ENCODE assay signal across 8 mouse cellular contexts in the genomic region with DNA sequence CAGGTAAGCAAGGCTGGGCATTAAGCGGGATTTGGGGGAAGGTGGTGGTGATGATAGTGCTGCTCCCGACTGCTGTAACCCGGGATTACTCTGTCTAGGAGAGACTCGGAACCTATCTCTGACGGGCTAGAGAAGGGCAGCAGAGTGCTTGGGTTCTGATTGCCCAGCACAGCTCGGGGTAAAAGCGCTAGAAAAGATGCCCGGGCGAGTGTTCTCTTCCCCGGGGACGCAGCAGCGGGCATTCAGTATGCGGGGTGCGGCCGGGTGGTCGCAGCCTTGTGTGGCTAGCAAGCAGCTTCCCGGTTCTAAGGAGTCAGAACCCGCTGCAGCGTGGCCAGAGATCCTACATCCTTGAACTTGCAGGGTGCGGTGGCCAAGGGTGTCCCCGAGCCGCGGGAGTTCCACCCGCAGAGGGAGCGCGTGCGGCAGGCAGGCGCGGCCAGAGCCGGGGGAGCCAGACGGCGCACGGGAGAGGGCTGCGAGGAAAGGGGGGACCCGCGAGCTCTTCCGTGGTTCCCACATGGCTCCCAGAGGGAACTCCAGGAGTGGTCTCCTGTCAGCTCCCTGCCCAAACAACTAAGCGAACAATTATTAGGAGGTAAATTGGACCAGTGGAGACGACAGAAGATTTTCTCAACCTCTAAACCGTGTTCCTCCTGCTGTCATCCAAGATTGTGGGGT. TPM values are rescaled to one million over a fixed set of nuclear protein-coding genes. Genes with fewer than 3 reads are reported as not detected.
DNase-seq lines count a peak whose midpoint lies in the region; ATAC-seq lines count a peak whose summit lies in the region.

No protein-coding gene starts in this region.

- H3K4me3 ChIP-seq in embryonic facial prominence, embryonic 13.5 days: peak overlapping the region; percentile 53
- peak overlapping the region; percentile 46 for H3K4me3 ChIP-seq in intestine, embryonic 14.5 days (ENCODE audit: low read depth, low read length)
- H3K4me3 ChIP-seq in midbrain, embryonic 14.5 days (replicated peaks; ENCODE audit: low read depth, low read length): peak overlapping the region; percentile 59

- peak; percentile 38 for DNase-seq in kidney, postnatal 10 days
- DNase-seq in kidney, adult 8-10 months: no peak
- DNase-seq in intestine, embryonic 14.5 days (ENCODE audit: low spot score): peak; percentile 70
- peak; percentile 71 for DNase-seq in midbrain, embryonic 14.5 days
- DNase-seq in thymus, postnatal 0 days (ENCODE audit: low spot score): no peak
- DNase-seq in spleen, adult 12 weeks (ENCODE audit: low spot score): no peak
- DNase-seq in cerebellum, postnatal 36 days: no peak

- no peaks in the 10 kb centered on the region for H3K9me3 ChIP-seq in embryonic facial prominence, embryonic 13.5 days
- no peaks in the 10 kb centered on the region for H3K9me3 ChIP-seq in intestine, embryonic 14.5 days (ENCODE audit: control insufficient read depth, low read length)
- no peaks in the 10 kb centered on the region for H3K9me3 ChIP-seq in midbrain, embryonic 14.5 days (ENCODE audit: control insufficient read depth, low read length)

- peak overlapping the region; percentile 67 for H3K9ac ChIP-seq in embryonic facial prominence, embryonic 13.5 days
- H3K9ac ChIP-seq in intestine, embryonic 14.5 days (ENCODE audit: low read length): no peak overlapping the region
- peak overlapping the region; percentile 57 for H3K9ac ChIP-seq in midbrain, embryonic 14.5 days (replicated peaks; ENCODE audit: low read length)

- ATAC-seq in embryonic facial prominence, embryonic 13.5 days (ENCODE audit: insufficient number of reproducible peaks, insufficient read depth, low FRiP score, low TSS enrichment, low read depth): peak; percentile 63; the same call in 1 of the 2 replicates
- no peak for ATAC-seq in intestine, embryonic 14.5 days (replicated peaks; ENCODE audit: low FRiP score, low TSS enrichment, low read depth)
- ATAC-seq in midbrain, embryonic 14.5 days (ENCODE audit: low FRiP score, low TSS enrichment): 0 out of 2 replicates have a peak, but pooled peaks have one; percentile 51

- peaks cover 24% of the 10 kb centered on the region for H3K4me1 ChIP-seq in embryonic facial prominence, embryonic 13.5 days
- H3K4me1 ChIP-seq in intestine, embryonic 14.5 days (replicated peaks; ENCODE audit: control insufficient read depth, insufficient read depth, low read length): 0 out of 2 replicates have a peak, but pooled peaks cover 3% of the 10 kb centered on the region
- H3K4me1 ChIP-seq in midbrain, embryonic 14.5 days (ENCODE audit: control insufficient read depth, insufficient read depth, low read length): peaks cover 12% of the 10 kb centered on the region

- no peaks in the 10 kb centered on the region for H3K36me3 ChIP-seq in embryonic facial prominence, embryonic 13.5 days
- H3K36me3 ChIP-seq in intestine, embryonic 14.5 days (ENCODE audit: control insufficient read depth, insufficient read depth, low read length): no peaks in the 10 kb centered on the region
- H3K36me3 ChIP-seq in midbrain, embryonic 14.5 days (ENCODE audit: control insufficient read depth, insufficient read depth, low read length): no peaks in the 10 kb centered on the region

- WGBS in embryonic facial prominence, embryonic 13.5 days: under 1% methylated on average over 40 of the region's 40 CpGs
- under 1% methylated on average over 40 of the region's 40 CpGs for WGBS in intestine, embryonic 14.5 days
- under 1% methylated on average over 40 of the region's 40 CpGs for WGBS in midbrain, embryonic 14.5 days

- H3K27ac ChIP-seq in embryonic facial prominence, embryonic 13.5 days: no peak overlapping the region
- no peak overlapping the region for H3K27ac ChIP-seq in intestine, embryonic 14.5 days (ENCODE audit: low read depth)
- H3K27ac ChIP-seq in midbrain, embryonic 14.5 days (replicated peaks; ENCODE audit: low read depth, low read length): peak overlapping the region; percentile 32; the same call in 1 of the 2 replicates

- H3K27me3 ChIP-seq in embryonic facial prominence, embryonic 13.5 days: peaks cover 99% of the 10 kb centered on the region
- H3K27me3 ChIP-seq in intestine, embryonic 14.5 days (replicated peaks; ENCODE audit: control insufficient read depth, insufficient read depth, low read length): peaks cover 47% of the 10 kb centered on the region
- H3K27me3 ChIP-seq in midbrain, embryonic 14.5 days (ENCODE audit: control insufficient read depth, insufficient read depth, low read length): peaks cover 40% of the 10 kb centered on the region

- peak overlapping the region; percentile 93 for H3K4me2 ChIP-seq in embryonic facial prominence, embryonic 13.5 days
- peak overlapping the region; percentile 84 for H3K4me2 ChIP-seq in intestine, embryonic 14.5 days (ENCODE audit: low read length)
- H3K4me2 ChIP-seq in midbrain, embryonic 14.5 days (ENCODE audit: low read length): peak overlapping the region; percentile 98

RNA-seq across cellular contexts. Expression of a gene that starts 0.9 kb away (rescaled TPM):
- 4.0 and 4.1 TPM in 2 replicates for polyA plus RNA-seq in embryonic facial prominence, embryonic 13.5 days (2015; fragmentation: Nextera tagmentation; extraction: Ambion mirVana)
- polyA plus RNA-seq in intestine, embryonic 14.5 days (2014; fragmentation: Nextera tagmentation; extraction: Ambion mirVana): 3.3 and 4.4 TPM in 2 replicates
- 21.3 and 21.6 TPM in 2 replicates for polyA plus RNA-seq in midbrain, embryonic 14.5 days (2014; fragmentation: Nextera tagmentation; extraction: Ambion mirVana)
- polyA plus RNA-seq in thymus, postnatal 0 days (2015; fragmentation: Nextera tagmentation; extraction: Ambion mirVana): 0.10 and 0.15 TPM in 2 replicates

Comparison
In these comparisons a context has a peak if more than half of its experiments do, and no peak if none do; other contexts are left out.
1. DNase-seq: peak in kidney, postnatal 10 days (single experiment), intestine, embryonic 14.5 days (single experiment) and midbrain, embryonic 14.5 days (single experiment); none in kidney, adult 8-10 months (0 of 2), thymus, postnatal 0 days (single experiment), spleen, adult 12 weeks (single experiment) and cerebellum, postnatal 36 days (0 of 2).
2. Peak in every context shown above with its lines, with median percentiles within 50 percentile points of each other: H3K4me2 ChIP-seq and H3K4me3 ChIP-seq.